Mouse (Mus musculus) cerebellum, postnatal 4 days (tissue): ENCODE measurements around the gene Fstl3.
"Not testable (repeated sequence)": the region's sequence is repeated elsewhere in the genome, so short reads cannot be mapped to it uniquely, and the experiment has no call there.

Experiments
- DNase-seq, 2 experiments: peaks; one replicate each; pipeline ENCODE4 v3.0.0; 2022; ENCODE audit warnings: low spot score in 2 of 2, mixed read lengths in 1 of 2

The Fstl3 gene

DNA sequence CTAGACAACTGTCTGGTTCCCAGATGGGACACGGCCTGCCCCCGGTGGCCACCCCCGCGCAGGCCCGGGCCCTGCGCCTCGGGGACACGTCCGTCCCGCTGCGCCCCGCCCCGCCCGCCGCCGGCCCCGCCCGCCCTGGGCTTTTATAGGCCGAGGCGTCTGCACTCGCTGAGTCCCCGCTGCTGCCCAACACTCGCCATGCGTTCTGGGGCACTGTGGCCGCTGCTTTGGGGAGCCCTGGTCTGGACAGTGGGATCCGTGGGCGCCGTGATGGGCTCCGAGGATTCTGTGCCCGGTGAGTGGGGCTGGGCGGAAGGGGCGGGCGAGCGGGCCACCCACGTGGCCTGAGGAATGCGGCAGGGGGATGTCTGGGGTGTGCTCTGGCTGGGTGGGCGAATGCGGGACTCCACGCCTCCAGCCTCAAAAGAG lies at the start of gene Fstl3:
Gene Fstl3, plus strand, starts transcription at position 170 of the 429 bp plus-strand sequence.
- DNase-seq: no peak

DNA sequence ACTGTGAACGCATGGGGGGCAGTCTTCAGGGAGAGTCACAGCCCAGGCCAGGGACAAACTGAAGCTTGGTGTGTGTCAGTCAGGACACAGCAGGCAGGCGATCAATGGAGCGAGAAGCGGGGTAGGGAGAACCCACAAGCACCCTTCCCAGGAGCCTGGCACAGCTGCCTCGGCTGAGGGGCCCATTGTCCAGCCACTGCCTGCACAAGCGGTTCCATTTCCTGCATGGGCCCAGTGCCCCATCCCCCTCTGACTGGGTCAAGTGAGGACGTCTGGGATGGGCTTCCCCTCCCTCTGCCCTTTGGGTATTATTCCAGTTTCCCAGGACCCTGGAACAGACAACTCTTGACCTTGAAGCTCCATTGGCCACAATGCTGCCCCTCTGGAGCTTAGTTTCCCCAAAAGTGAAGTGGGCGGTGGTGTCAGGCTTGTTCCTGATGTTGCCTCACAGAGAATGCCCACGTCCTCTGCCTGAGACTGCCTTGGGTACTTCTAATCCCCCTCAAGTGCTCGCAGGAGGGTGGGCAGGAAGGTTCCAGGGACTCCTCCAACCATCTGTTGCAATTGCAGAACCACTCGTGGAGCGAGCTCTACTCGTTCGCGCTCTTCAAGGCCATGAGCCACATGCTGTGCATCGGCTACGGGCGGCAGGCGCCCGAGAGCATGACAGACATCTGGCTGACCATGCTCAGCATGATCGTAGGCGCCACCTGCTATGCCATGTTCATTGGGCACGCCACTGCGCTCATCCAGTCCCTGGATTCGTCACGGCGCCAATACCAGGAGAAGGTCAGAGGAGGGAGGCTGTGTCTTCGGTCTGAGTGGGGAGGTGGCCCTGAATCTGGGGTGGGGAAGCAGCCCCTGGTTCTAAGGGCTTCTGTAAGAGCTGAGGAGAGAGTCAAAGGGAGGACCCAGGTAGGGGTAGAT lies 48.5 kb upstream of the Fstl3 start:
- DNase-seq: no peak

DNA sequence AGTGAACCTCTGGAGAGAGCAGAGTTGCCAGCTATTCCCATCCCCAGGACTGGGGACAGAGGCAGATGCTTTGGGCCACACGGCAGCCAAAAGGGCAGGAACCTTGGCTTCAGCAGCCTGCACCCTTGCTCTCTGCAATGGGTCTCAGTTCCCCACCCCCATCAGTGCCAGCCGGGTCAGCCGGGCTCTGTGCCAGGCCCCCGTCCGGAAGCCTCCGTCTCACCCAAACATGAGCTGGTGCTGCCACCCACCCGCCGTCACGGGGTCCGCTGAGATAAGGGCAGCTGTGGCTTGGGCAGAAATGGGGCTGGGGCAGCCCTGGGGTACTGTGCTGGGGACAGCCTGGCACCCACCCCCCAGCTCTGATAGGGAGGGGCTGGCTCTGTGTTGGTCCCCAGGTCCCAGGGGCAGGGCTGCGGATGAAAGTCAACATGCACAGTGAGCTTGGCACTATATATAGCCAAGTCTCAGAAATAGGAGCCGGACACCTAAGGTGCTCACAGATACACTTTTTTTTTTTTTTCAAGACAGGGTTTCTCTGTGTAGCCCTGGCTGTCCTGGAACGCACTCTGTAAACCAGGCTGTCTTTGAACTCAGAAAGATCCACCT lies 47.6 kb upstream of the Fstl3 start:
- DNase-seq: peak in 1 of 2 experiments; percentile 50

DNA sequence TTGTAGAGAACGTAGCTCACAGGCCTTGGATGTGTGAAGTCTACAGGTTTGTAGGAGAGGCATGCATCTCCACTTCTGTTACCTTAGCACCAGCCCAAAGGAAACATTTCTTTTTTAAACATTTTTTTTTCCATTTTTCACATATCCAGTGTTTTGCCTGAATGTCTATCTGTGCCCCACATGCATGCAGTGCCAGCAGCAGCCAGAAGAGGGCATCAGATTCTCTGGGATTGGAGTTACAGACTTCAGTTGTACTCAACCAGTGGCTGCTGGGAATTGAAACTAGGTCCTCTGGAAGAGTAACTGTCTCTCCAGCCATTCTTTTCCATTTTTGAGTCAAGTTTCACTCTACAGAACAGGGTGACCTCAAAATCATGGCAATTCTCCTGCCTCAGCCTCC lies 44.6 kb upstream of the Fstl3 start:
- DNase-seq: no peak

DNA sequence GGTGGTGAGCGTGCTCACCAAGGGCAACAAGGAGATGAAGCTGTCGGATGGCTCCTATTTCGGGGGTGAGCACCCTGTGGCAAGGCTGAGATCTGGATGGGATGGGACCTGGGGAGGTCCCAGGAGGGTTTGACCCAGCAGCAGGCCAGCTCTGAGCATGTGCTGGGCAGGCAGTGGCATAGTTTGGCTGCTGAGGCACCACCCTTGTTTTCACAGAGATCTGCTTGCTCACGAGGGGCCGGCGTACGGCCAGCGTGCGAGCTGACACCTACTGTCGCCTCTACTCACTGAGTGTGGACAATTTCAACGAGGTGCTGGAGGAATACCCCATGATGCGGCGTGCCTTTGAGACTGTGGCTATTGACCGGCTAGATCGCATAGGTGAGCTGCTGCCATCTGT lies 43.2 kb upstream of the Fstl3 start:
- DNase-seq: no peak

DNA sequence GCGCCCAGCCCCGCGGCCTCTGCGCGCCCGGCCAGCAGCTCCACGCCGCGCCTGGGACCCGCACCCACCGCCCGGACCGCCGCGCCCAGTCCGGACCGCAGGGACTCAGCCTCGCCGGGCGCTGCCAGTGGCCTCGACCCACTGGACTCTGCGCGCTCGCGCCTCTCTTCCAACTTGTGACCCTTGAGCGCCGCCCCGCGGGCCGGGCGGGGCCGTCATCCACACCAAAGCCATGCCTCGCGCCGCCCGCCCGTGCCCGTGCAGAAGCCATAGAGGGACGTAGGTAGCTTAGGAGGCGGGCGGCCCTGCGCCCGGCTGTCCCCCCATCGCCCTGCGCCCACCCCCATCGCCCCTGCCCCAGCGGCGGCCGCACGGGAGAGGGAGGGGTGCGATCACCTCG lies 41.7 kb upstream of the Fstl3 start:
- DNase-seq: no peak

DNA sequence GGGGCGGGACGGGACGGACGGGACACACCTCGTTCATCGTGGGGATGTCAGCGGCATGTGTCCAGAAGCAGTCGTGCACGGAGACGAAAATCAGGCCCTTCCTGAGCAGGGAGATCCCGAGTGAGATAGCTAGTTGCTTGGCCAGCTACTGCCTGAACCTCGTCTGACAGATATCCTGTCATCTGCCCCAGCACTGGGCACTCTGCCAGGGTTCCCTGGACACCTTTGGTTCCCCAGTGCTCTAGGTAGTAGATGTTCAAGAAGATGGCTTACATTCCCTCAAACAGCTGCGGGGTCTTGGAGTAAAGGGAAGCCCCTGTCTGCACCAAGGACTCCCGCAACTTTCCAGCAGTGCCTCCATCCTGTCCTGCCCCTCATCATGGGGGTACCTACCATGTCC lies 40.4 kb upstream of the Fstl3 start:
- DNase-seq: no peak

DNA sequence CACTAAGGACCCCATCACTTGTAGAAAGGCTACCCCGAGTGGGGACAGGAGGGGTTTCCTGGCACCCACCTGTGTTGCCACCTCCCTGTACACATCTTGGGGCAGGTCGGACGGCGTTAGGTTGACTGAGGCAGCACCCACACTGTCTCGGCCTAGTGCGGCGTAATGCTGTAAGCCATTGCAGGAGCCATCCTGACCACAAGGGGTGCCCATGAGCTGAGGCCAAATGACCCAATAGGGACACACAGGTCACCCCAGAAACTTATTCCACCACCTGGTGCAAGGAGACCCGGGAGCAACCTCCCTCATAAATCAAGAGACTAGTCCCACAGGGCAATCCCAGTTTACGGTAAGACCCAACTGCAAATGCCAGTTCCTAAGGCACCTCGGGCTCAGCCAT lies 38.8 kb upstream of the Fstl3 start:
- DNase-seq: no peak

DNA sequence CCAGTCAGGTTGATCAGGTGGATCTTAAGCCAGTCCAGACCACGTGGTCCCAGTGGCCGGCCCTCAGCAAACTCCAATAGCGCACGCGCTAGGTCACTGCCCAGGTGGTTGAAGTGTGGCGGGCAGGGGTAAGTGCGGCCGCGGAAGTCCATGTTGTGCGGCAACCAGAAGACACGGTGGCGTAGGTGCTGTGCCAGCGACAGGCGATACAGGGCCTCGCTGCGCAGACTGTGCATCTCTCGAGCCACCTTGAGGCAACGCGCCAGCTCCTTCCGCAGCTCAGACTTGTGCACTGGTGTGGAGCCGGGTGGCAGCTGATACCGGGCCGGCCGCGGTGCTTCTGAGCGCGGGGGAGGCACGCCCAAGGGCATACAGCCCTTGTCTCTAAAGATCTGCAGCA lies 37.8 kb upstream of the Fstl3 start:
- DNase-seq: no peak

DNA sequence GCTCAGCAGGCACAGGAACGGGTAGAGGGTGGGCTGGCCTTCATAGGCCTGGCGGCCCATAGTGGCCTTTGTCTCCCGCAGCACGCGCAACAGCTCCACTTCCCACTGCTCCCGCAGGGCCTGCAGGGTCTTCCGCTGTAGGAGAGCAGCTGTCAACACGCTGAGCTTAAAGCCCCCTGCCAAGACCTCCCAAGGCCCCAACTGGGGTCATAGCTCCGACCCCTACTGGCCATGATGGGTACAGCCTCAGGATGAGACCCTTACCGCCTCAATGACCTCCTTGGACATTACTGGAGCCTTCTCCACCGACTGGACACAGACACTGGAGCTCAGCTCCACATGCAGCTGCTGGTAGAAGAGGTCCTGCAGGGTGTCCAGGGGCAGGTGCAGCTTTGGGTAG lies 36.2 kb upstream of the Fstl3 start:
- no peak for DNase-seq

DNA sequence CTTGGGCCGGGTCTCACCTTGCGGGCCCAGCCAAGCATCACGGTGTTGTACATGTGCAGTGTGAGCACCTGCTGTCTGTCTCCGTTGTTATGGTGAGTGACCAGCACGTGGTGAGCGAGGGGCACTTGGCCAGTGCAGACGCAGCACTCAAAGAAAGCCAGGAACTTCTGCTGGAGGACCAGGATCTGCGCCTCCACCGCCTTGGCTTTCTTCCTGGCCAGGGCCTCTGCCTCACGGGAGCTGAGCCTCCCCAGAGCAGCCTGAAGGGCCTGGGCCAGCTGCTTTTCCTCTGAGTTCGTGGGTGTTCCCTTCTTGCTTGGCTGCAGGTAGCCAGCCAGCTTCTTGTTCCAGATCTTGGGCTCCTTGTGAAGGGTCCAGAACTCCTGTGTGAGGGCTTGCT lies 33.9 kb upstream of the Fstl3 start:
- DNase-seq: no peak

DNA sequence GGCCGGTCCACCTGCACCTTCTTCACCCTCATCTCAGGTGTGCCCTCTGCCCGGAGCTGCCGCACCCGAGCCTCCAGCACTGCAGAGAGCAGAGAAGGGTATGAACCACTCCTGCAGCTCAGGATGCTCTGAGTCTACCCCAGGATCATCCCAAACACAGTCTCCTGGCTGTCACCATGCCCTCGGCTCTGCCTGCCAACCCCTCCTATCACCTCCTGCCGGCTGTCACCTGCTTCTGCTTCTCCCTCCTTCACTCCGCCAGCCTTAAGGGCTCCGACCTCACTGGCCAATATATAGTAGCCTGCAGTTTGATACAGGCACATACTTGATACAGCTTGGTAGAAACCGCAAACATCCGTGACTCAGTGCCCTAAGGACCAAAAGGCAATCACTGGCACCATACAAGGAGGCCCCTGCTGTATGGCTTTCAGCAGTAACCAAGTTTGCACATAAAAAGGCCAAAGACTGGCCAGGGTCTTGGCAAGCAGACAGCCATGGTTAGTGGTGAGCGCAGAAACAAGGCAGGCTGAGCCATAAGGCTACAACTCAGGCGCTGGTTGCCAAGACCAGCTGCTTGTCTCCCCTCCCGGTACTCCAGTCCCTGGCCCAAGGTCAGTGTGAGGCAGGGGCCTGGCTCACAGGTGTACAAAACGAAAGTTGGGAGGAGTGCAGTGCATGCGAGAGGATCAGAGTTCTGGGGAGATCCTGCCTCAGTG lies 33.3 kb upstream of the Fstl3 start:
- no peak for DNase-seq

DNA sequence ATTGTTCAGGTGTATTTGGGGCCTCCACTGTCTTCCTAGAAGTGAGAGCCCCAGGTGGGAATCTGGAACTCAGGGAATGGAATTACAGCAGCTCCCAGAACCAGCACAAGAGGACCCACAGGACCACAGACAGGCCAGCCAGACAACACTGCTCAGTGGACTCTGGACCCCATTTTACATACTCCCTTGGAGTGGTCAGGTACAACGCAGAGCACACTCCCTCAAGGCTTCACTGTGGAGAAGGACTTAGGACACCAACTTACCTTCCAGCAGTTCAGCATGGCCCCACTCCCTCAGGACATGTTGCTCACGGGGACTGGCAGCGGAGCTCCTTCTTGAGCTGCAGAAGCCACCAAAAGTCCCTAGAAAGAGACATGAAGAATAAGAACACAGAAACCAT lies 31.7 kb upstream of the Fstl3 start:
- DNase-seq: no peak

DNA sequence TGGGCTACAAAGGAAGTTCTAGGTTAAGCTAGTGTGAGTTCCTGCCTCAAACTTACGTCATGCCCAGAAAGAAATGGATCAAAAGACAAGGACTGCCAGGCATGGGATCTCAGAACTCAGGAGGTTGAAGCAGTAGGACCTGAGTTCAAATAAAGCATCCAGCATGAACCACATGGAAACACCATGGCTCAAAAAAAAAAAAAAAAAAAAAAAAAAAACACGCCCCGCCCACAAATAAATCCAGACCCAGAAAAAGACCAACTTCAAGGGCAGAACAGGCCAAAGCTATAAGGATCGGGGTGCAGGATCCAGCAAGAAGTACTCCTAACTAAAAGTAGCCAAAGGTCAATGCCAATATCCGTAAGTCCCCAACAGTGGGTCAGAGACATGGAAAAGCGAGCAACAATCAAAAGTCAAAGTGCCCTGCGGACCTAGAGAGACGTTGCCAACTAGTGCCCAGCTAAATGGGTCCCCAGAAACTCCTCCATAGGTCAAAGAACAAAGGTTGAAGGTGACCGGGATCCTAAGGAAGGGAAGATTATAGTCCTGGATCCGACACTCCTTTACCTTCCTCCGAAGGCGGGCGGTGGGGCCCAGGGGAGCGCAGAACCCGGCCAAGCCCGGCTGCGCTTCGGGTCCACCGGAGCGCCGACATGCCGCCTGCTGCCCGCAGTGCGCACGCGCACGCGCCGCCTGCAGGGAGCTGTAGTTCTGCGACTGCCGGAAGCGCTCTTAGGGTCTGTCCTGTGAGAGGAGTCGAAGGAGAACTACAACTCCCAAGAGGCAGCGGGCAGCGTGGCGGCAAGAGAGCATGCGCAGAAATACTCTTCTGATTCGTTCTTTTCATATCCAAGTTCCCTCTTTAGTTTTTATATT lies 30.9 kb upstream of the Fstl3 start, which contains the start of gene Polrmt:
Gene Polrmt, minus strand, starts transcription at position 684 of the 876 bp plus-strand sequence.
- DNase-seq: peak; percentile 88 to 96

DNA sequence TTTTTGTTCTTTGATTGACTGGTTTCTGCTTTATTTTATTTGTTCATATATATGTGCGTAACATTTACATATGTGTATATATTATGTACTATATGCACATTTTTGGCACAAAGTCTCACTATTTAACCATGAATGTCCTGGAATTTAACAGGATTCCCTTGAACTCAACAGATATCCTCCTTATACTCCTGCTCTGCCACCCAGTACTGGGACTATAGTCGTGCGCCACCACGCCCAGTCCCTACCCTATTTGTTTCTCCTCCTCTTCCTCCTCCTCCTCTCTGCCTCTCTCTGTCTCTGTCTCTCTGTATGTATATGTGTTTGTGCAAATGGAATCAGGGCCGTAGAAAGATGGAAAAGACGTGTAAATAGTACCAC lies 30.3 kb upstream of the Fstl3 start:
- DNase-seq: no peak

DNA sequence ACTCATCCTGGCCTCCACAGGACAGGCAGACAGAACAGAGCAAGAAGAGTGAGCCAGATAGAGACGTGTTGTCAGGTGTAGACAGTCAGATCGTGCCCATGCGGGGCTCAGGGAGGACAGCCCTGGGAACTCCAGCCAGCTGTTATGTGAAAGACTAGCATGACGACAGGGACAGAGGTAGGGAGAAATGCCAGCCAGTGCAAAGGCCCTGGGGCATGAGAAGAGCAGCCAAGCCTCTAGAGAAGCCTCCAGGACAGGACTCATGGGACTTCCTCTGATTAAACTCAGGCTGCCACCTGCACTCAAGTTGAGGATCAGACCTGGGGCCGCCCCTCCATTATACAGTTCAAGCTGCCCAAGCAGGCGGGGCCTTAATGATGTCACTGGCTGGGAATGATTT lies 28.6 kb upstream of the Fstl3 start:
- no peak for DNase-seq

DNA sequence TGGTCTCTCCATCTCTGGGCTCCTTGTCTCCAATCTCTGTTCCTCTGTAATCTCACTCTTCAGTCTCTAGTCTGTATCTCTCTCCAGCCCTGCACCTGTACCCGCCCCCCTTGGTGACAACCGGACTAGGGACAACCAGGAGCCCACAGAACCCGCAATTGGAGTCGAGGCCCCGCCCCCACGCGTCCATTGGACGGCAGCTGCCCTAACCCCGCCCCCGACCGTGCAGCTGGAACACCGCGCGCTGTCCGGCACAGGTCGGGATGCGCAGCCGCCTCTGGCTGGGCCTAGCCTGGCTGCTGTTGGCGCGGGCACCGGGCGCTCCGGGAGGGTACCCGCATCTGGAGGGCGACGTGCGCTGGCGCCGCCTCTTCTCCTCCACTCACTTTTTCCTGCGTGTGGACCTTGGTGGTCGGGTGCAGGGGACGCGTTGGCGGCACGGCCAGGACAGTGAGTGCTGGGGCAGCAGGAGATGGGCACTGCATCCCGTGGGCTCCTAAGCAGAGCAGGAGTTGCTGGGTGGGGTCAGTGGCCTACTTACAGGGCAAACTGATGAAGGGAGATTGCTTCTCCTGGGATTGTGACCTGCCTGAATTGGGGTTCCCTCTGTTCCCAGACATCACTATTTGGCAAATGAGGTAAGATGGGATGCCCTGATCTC lies 22.1 kb upstream of the Fstl3 start, which contains the start of gene Fgf22:
Gene Fgf22, plus strand, starts transcription at position 221 of the 661 bp plus-strand sequence.
- DNase-seq: peak; percentile 56 to 78

DNA sequence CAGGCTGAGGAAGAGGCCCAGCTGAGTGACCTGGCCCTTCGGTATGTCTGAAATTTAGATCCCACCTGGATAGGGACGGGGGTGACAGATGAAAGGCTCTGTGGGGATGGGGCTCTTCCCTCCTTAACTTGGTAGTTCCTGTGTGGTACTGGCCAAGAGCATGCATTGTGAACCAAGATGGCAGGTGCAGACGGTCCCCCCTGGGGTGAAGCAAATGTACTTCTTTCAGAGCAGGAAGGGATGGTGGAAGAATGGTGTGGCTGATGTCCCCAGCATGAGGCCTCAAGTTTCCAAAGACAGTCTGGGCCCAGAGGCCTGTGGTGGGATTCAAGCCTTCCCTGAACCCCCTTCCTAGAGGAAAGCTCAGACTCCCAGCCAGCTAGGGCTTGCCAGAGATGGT lies 21.2 kb upstream of the Fstl3 start:
- DNase-seq: no peak

DNA sequence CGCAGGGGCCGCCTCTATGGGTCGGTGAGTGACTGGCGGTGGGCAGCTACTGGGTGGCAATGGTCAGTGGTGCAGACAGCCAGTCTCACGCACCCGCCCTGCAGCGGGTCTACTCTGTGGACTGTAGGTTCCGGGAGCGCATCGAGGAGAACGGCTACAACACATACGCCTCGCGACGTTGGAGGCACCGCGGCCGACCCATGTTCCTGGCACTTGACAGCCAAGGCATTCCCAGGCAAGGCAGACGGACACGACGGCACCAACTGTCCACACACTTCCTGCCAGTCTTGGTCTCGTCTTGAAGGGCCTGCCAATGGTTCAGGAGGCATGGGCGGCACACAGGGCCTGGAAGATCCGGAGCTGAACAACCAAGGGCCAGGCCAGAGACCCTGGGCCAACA lies 20.4 kb upstream of the Fstl3 start:
- no peak for DNase-seq

DNA sequence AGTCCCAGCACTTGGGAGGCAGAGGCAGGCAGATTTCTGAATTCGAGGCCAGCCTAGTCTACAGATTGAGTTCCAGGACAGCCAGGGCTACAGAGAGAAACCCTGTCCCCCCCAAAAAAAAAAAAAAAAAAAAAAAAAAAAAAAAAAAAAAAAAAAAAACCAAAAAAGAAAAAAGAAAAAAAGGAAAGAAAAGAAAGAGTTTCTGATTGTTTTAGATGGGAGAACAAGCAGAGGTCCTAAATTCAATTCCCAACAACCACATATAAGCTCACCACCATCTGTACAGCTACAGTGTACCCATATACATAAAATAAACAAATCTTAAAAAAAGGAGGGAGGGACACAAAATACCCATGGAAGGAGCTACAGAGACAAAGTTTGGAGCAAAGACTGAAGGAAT lies 17.4 kb upstream of the Fstl3 start:
- not testable (repeated sequence) for DNase-seq

DNA sequence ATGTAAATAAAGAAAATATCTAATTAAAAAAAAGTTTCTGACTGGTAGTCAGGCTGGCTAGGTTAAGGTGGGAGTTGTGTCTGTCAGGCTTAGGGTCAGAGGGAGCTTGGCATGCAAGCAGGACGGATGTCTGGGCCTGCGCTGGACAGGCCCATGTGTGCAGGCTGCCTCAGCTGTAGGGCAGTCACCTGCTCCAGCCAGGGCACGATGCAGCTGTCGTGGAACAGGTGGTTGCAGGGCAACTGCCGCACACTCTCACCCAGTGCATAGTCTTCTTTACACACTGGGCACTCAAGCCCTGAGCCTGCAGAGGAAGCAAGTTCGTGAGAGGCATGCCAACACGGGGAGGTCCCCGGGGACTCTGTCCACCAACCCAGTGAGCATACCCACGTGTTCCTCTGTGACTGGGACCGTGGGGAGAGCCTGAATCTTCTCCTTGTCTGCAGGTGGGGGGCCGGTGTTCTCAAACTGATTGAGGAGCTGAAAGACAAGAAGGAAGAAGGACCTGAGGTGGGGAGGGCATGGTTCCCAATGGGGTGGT lies 16.4 kb upstream of the Fstl3 start:
- no peak for DNase-seq
